Mouse (Mus musculus) cerebellum, adult 11 months (tissue): ENCODE measurements around the gene Rasgrf1.

ENCODE experiments used
- DNase-seq: peaks from one replicate; pipeline ENCODE4 v3.0.0; 2022

Rasgrf1 gene

DNA sequence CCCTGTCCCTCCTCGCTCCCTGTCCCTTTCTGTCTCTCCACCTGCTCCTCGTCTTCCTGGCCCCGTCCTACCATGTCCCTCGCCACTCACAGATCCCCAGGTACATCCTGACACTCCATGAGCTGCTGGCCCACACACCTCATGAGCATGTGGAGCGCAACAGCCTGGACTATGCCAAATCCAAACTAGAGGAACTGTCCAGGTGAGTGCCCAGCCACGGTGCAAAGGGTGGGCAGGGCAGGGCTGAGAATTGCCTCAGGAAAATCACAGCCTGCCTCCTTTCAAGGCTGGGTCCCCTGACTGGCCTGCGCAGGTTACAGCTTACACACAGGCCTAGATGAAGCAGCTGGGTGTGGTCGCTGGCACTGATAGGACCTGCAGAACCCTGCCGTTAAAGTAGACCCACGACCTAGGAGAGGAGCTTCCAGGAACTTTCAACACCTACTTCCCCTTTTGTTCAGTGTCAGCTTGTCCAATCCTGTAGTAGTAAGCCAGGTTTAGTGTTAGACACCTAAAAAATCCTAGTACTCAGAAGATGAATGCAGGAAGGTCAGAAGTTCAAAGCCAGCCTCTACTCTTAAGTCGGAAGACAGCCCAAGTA, 61.3 kb downstream of the Rasgrf1 start:
- DNase-seq = no peak

- DNase-seq = no peak
These were observed 62.6 kb downstream of the Rasgrf1 start for GRCm38 (mm10) chr9:89972321-89972720.

GRCm38 (mm10) chr9:89973856-89974255, 64.1 kb downstream of the Rasgrf1 start:
- DNase-seq = no peak

- peak; percentile 47 for DNase-seq
These were observed 64.8 kb downstream of the Rasgrf1 start for GRCm38 (mm10) chr9:89974463-89974931.

GRCm38 (mm10) chr9:89976366-89976940, 66.7 kb downstream of the Rasgrf1 start:
- DNase-seq = no peak

GRCm38 (mm10) chr9:89979248-89979647, 69.5 kb downstream of the Rasgrf1 start:
- DNase-seq = no peak

DNA sequence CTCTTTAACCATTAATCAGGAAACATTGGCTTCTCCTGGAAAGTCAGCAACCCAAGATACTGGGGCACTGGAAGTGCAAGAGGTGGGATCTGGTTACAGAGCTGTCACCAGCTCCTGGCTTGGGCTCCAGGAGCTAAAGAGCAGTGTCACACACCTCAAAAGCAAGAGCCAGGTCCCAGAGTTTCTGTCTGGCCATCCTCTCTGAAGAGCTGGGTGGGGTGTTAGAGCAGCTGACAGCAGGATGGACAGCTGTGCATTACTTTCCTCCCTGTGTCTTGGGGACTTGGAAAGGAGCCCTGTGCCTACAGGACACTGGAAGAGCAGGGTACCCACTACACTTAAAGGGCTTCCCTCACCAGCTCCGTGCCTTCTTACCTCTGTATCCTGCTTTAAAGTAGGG, 72.5 kb downstream of the Rasgrf1 start:
- no peak for DNase-seq

- no peak for DNase-seq
These were observed 78.3 kb downstream of the Rasgrf1 start for GRCm38 (mm10) chr9:89988053-89988452.

- DNase-seq = no peak
These were observed 79.3 kb downstream of the Rasgrf1 start for GRCm38 (mm10) chr9:89988811-89989528.

GRCm38 (mm10) chr9:90006432-90006831, 96.7 kb downstream of the Rasgrf1 start:
- DNase-seq = no peak

DNA sequence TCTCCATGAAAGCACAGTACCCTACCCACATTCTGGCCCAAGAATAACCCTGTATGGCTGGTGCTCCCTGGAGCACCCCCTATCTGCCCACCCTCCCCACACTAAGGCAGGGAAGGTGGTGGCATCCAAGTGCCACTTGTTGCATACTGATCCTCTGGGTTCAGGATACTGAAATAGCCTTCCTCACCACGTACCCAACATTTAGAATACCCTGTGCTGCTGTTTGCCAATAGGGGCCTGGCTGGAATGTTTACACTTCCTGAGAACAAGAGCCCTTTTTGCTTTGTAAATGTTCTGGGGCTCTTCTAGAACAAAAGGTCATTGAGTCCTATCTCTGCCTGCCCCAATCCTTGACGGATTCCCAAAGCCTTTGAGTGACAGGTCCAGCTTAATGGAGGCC, 97.4 kb downstream of the Rasgrf1 start:
- DNase-seq = no peak

DNA sequence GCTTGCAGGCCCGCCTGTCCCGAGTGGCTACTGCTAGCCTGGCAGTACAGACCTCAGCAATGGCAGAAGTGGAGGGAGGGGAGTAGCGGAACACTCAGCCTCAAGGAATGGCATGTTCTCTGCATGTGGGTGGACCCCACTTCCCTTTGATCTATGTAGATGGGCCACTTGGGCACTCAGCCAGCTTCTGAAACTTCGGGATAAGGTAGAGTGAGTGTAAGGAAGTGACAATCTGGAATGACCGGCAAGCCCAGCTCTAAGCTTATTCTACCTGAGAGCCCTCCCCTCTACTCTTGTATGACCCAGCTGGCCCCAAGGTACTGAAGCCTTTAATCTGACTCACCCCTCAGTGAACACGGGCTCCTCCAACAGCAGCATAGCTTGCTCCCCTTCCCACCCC, 98.4 kb downstream of the Rasgrf1 start:
- DNase-seq = no peak

- no peak for DNase-seq
These were observed 102.1 kb downstream of the Rasgrf1 start for GRCm38 (mm10) chr9:90011849-90012248.

DNA sequence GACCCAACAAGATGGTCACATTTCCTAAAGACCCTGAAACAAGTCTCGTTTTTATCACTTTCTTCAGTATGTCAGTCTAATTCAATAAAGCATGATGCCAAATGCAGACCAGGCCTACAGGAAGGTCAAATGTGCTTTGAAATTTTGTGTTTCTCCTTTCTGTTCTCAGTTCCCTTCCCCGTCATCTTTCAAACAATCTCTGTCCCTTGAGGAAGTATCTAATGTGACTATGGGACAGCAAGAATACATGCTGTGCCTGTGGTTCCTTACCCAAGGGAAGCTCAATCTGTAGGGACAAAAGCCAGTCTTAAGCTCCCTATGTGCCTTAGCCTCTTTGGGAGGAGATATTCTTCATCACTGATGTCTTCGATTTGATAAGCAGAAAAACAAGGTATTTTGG, 104.9 kb downstream of the Rasgrf1 start:
- no peak for DNase-seq

DNA sequence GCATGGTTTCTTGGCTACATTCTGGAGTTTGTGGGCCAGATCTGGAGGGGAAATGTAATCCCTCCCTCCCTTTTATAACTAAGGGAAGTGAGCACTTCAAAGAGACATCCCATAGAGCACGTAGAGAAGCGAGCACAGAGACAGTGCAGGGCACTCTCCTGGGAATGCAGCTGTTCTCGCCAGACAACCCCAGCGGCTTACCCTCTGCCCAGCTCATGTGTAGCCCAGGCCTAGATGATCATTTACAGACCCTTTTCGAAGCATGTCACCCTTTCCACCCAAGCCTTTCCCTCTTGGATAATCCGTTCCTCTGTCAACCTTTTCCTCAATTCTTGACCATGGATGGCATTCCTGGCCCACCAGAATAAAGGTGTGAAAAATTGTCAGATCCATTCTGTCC, 106.5 kb downstream of the Rasgrf1 start:
- no peak for DNase-seq

DNA sequence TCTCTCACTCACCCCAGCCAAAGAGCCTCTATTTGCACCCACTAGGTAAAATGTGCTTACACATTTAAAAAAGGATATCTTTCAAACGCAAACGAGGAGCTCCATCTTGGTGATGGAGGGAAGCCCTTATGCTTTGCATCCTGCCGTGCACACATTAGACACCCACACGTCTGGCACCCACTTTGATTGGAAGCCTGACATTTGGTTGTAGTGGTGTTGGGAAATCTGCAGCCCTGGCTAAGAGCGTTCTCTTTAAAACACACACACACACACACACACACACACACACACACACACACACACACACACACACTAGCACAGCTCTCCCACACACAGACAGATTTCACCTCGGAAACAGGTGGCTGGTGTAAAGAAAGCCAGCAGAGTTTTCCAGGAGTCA, 111.2 kb downstream of the Rasgrf1 start:
- no peak for DNase-seq

GRCm38 (mm10) chr9:90021442-90021841, 111.7 kb downstream of the Rasgrf1 start:
- DNase-seq = no peak

- no peak for DNase-seq
These were observed 118.0 kb downstream of the Rasgrf1 start for GRCm38 (mm10) chr9:90027709-90028108.

GRCm38 (mm10) chr9:90033922-90034321, 124.2 kb downstream of the Rasgrf1 start:
- no peak for DNase-seq

DNA sequence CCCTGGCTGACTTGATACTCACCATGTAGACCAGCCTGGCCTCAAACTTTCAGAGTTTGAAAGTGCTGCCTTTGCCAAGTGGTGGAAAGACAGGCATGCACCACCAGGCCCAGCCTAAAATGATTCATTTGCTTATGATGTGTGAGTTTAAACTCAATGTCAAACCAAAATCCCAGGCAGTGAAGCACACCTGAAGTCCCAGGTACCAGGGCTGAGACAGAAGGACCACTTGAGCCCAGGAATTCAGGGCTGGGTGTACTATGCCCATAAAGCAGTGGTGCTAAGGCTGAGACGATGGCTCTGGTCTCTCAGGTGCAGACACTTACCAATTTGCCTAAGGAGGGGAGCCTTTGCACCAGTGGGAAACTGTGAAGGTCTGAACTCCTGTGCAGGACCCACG, 125.5 kb downstream of the Rasgrf1 start:
- DNase-seq = no peak

- DNase-seq = no peak
These were observed 126.1 kb downstream of the Rasgrf1 start for GRCm38 (mm10) chr9:90035794-90036193.

DNA sequence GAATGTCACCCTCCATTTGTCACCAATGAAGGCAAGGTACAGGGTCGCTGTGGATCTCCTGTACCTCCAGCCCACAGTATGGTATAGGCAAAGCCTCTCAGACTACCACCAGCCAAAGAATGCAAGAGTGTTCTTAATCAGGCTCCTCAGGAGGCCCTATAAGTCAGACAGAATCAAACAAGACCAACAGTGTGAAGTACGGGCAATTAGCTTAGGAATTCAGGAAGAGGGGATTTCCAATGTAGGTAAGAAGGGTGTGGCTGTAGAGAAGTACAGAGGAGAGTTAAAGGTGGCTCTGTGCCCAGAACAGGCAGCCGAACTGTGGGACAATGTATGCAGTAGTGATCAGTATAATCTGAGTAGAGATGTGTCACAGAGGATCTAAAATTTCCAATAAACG, 126.6 kb downstream of the Rasgrf1 start:
- DNase-seq = no peak

GRCm38 (mm10) chr9:90038535-90038934, 128.8 kb downstream of the Rasgrf1 start:
- no peak for DNase-seq

GRCm38 (mm10) chr9:90040916-90041315, 131.2 kb downstream of the Rasgrf1 start:
- DNase-seq = no peak
